Mouse (Mus musculus) hindbrain, embryonic 10.5 days (tissue): ENCODE measurements around the gene Olfr1282. TPM values are rescaled to one million over a fixed set of nuclear protein-coding genes. Genes with fewer than 3 reads are reported as not detected.
"Not testable (repeated sequence)": the region's sequence is repeated elsewhere in the genome, so short reads cannot be mapped to it uniquely, and the experiment has no call there.

Source experiments
- DNase-seq: peaks from one replicate; pipeline ENCODE4 v3.0.0-alpha.2; 2017; ENCODE audit warnings: low spot score
- H3K27ac ChIP-seq: fragments of 300-500 bp; sonication (generic); 2 replicates; pipeline ENCODE4 v1.5.1; 2016; ENCODE audit warnings: mild to moderate bottlenecking, moderate library complexity
- H3K27me3 ChIP-seq: fragments of 300-500 bp; sonication (generic); 2 replicates; pipeline ENCODE4 v1.6.1; 2016; ENCODE audit warnings: mild to moderate bottlenecking; ENCODE audit not compliant: poor library complexity, insufficient read depth, severe bottlenecking
- H3K36me3 ChIP-seq: fragments of 300-500 bp; sonication (generic); 2 replicates; pipeline ENCODE4 v1.6.1; 2016; ENCODE audit warnings: mild to moderate bottlenecking, moderate library complexity
- H3K4me1 ChIP-seq: fragments of 300-500 bp; sonication (generic); replicated peaks from 2 replicates; pipeline ENCODE4 v1.6.1; 2016; ENCODE audit warnings: mild to moderate bottlenecking
- H3K4me3 ChIP-seq: fragments of 300-500 bp; sonication (generic); 2 replicates; pipeline ENCODE4 v1.5.1; 2016; ENCODE audit warnings: mild to moderate bottlenecking, moderate library complexity
- H3K9me3 ChIP-seq: fragments of 300-500 bp; sonication (generic); 2 replicates; pipeline ENCODE4 v1.6.1; 2016; ENCODE audit warnings: mild to moderate bottlenecking, moderate library complexity
- WGBS: fragments of 180-500 bp; shearing (Covaris S2); methylation state at CpG from one replicate; pipeline ENCODE4 v1.1.7; 2016; 5-methylcytosine and 5-hydroxymethylcytosine counted together
- polyA plus RNA-seq: library from polyadenylated mRNA; unstranded; fragments of >200 nt; fragmentation: Nextera tagmentation; extraction: Ambion mirVana; gene quantifications from 2 replicates; pipeline ENCODE4 v1.2.1, GENCODE M21; 2016

Gene Olfr1282
- polyA plus RNA-seq: not detected in 2 replicates

DNA sequence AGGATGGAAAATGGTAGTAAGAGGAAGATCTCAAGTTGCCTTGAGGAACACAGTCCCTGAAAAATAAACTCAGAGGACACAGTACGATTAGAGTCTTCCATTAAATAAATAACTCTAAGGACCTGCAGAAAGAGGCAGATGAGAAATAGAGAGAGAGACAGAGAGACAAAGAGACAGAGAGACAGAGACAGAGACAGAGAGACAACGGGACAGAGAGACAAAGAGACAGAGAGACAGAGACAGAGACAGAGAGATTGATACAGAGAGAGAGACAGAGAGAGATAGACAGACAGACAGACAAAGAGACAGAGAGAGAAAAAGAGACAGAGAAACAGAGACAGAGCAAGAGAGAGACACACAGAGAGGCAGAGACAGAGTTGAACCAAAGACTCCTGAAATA, at the start of gene Olfr1282:
Gene Olfr1282, minus strand, starts transcription at position 101 of the 400 bp plus-strand sequence.
- 75% methylated on average over 2 of the region's 2 CpGs for WGBS
- no peaks in the 10 kb centered on the region for H3K9me3 ChIP-seq
- no peaks in the 10 kb centered on the region for H3K36me3 ChIP-seq
- DNase-seq: no peak
- H3K27ac ChIP-seq: no peak within 1 kb of the TSS
- no peaks in the 10 kb centered on the region for H3K4me1 ChIP-seq
- no peaks in the 10 kb centered on the region for H3K27me3 ChIP-seq
- no peak within 1 kb of the TSS for H3K4me3 ChIP-seq

DNA sequence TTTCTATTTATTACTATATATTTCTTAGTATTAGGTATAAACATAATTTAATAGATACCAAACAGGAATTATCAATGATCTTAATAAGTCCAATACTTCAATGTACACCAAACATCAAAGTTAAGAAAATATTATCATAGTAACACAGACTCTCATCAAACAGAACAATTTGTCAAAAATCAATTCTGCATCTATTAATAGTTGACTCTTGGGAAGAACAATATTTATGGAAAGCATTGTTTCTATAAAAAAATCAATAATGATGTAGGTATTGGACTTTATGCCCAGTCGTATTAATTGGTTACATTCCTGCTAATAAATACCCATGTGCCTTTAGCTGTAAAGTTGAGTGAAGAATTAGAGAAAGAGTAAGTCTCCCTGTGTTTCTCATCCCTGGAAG, 39.3 kb upstream of the Olfr1282 start, which contains the start of gene Olfr1284:
Gene Olfr1284, plus strand, starts transcription at position 301 of the 400 bp plus-strand sequence.
- no peaks in the 10 kb centered on the region for H3K4me1 ChIP-seq

DNA sequence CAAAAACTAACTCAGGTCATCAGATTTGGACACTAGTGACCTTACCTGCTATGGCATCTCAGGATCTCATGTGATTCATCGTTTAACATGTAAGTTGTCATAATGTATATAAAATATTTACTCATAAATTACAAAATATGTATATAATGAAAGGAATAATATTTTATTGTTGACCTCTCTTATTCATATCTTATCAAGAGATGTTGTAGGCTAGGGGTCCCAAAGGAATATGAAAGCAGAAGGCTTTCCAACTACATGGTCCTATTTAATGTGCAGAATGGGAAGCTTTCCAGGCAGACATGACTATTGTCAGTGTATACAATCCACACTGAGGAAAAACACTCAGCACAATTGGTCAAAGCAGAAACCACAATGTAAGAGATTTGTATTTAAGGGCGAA, 30.6 kb upstream of the Olfr1282 start, which contains the start of gene Olfr1283:
Gene Olfr1283, plus strand, starts transcription at position 301 of the 400 bp plus-strand sequence.
- Histone ChIP-seq H3K27me3 (no peaks in the 10 kb centered on the region), H3K27ac (no peak within 1 kb of the TSS), H3K9me3 (no peaks in the 10 kb centered on the region), H3K4me3 (no peak within 1 kb of the TSS), H3K4me1 (no peaks in the 10 kb centered on the region), H3K36me3 (no peaks in the 10 kb centered on the region)
- DNase-seq: no peak
- 78% methylated on average over 2 of the region's 2 CpGs for WGBS

More for the DNA sequence above, 39.3 kb upstream of the Olfr1282 start, which contains the start of gene Olfr1284:
- no peaks in the 10 kb centered on the region for H3K36me3 ChIP-seq
- H3K27ac ChIP-seq: no peak within 1 kb of the TSS
- no peaks in the 10 kb centered on the region for H3K27me3 ChIP-seq
- no peak for DNase-seq
- H3K9me3 ChIP-seq: no peaks in the 10 kb centered on the region
- WGBS: 93% methylated on average over 1 of the region's 1 CpGs
- H3K4me3 ChIP-seq: no peak within 1 kb of the TSS

DNA sequence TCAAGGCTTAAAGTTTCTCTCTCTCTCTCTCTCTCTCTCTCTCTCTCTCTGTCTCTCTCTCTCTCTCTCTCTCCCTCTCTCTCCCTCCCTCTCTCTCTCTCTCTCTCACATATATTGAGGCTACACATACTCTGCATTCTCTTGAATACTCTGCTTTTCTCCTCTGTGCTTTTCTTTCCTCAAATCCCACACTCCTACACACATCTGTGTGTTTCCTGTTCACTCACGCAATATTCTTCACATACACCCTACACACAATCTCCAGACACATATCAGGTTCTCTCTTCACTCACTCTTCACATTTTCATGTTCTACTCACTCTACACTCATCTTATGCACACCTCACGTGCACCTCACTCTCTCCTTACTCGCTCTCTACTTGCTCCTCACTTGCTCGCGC, 2.2 kb downstream of the Olfr1282 start:
- not testable (repeated sequence) for DNase-seq, H3K27ac ChIP-seq, H3K4me1 ChIP-seq, H3K27me3 ChIP-seq, H3K9me3 ChIP-seq, H3K36me3 ChIP-seq, H3K4me3 ChIP-seq
- WGBS: 89% methylated on average over 5 of the region's 5 CpGs

DNA sequence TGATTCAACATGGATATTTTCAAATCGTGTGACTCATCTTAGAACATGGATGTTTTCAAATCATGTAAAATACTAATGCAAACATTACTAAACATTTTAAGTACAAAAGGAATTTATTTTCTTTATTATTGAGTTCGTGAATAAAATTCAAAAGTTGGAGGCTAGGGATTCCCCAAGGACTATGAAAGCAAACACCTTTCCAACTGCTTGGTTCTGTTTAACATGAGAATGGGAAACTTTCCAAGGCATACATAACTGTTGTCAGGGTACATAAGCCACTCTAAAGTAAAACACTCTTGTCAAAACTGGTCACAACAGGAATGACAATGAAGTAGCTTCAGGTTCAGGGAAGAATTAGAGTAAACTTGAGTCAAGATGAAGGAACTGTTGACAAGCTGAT, 9.7 kb downstream of the Olfr1282 start, which contains the start of gene Olfr1281:
Gene Olfr1281, plus strand, starts transcription at position 301 of the 400 bp plus-strand sequence.
- Histone ChIP-seq H3K27me3 (no peaks in the 10 kb centered on the region), H3K4me3 (no peak within 1 kb of the TSS), H3K36me3 (no peaks in the 10 kb centered on the region), H3K27ac (no peak within 1 kb of the TSS), H3K4me1 (no peaks in the 10 kb centered on the region), H3K9me3 (no peaks in the 10 kb centered on the region)
- DNase-seq: no peak
- WGBS: 77% methylated on average over 2 of the region's 2 CpGs

DNA sequence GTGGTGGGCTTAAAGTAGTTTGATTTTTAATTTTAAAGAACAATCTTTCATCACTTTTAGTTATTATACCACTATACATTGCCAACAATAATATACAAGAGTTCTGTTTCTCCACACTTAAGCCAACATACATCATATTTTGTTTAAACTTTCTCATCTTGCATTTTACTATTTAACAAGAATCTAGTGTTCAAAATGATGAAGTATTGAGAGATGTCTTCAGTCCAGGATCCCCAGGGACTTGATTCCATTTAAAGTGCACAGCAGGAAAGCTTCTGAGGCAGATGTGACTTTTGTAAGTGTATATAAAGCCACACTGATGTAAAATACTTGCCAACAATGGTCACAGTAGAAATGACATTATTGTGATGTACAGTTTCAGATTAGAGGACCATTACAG, 22.2 kb downstream of the Olfr1282 start, which contains the start of gene Olfr1280:
Gene Olfr1280, plus strand, starts transcription at position 301 of the 400 bp plus-strand sequence.
- H3K4me1 ChIP-seq: no peaks in the 10 kb centered on the region
- no peak for DNase-seq

DNA sequence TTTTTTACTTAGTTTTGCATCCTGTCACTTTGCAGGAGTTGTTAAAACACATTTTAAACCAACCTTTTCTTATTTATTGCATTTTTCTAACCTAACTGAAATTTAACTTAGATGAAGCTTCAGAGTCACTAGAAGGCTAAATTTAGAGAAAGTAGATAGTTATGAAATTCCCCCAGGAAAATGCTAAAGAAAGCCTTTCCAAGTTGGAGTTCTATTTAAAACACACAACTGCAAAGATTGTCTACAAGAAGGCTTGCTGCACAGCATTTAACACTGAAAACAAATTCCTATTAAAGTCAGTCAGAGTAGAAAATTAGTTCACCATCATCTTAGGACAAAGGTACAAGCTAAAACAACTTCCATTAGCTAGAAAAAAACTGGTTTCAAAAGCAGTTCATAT, 35.5 kb downstream of the Olfr1282 start, which contains the start of gene Olfr1279:
Gene Olfr1279, plus strand, starts transcription at position 262 of the 400 bp plus-strand sequence.
- no peaks in the 10 kb centered on the region for H3K36me3 ChIP-seq
- no peaks in the 10 kb centered on the region for H3K9me3 ChIP-seq
- H3K27ac ChIP-seq: no peak within 1 kb of the TSS
- no peak for DNase-seq
- no peaks in the 10 kb centered on the region for H3K27me3 ChIP-seq
- H3K4me3 ChIP-seq: no peak within 1 kb of the TSS
- H3K4me1 ChIP-seq: no peaks in the 10 kb centered on the region

More for the DNA sequence above, 22.2 kb downstream of the Olfr1282 start, which contains the start of gene Olfr1280:
- H3K36me3 ChIP-seq: no peaks in the 10 kb centered on the region
- H3K4me3 ChIP-seq: no peak within 1 kb of the TSS
- no peak within 1 kb of the TSS for H3K27ac ChIP-seq
- H3K27me3 ChIP-seq: no peaks in the 10 kb centered on the region
- H3K9me3 ChIP-seq: no peaks in the 10 kb centered on the region

DNA sequence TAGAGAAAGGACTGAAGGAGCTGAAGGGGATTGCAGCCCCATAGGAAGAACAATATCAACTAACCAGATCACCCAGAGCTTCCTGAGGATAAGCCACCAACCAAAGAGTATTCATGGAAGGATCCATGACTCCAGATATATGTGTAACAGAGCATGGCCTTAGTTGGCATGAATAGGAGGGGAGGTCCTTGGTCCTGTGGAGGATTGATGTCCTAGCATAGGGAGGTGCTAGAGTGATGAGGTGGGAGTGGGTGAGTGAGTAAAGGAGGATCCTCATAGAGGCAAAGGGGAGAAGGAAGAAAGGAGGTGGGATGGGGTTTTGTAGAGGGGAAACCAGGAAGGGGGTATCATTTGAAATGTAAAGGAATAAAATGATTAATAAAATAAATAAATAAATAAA, 37.3 kb downstream of the Olfr1282 start:
- H3K27me3 ChIP-seq: no peaks in the 10 kb centered on the region
- no peak for DNase-seq
- H3K4me3 ChIP-seq: no peak overlapping the region
- H3K27ac ChIP-seq: no peak overlapping the region
- H3K9me3 ChIP-seq: no peaks in the 10 kb centered on the region
- H3K36me3 ChIP-seq: no peaks in the 10 kb centered on the region
- no peaks in the 10 kb centered on the region for H3K4me1 ChIP-seq

DNA sequence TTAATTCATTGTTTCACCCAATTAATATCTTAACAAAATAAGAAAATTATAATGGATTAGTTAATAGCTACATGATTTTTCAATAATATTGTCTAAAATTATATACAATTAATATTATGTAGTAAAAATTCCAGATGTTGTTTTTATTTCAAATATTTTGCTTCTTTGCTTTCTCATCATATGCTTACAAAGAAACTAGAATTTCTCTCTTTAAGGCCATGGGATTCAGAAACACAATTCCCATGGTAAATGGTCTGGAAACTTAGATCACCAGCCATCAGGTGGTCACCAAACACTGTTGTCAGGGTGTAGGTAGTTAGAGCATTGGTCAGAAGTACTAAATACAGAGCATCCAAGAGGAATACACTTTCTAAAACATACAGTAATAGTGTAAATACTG, 46.0 kb downstream of the Olfr1282 start, which contains the start of gene Olfr1278:
Gene Olfr1278, plus strand, starts transcription at position 301 of the 400 bp plus-strand sequence.
- no peaks in the 10 kb centered on the region for H3K9me3 ChIP-seq
- no peak for DNase-seq
- H3K27ac ChIP-seq: no peak within 1 kb of the TSS
- no peak within 1 kb of the TSS for H3K4me3 ChIP-seq
- H3K4me1 ChIP-seq: no peaks in the 10 kb centered on the region
- no peaks in the 10 kb centered on the region for H3K27me3 ChIP-seq
- H3K36me3 ChIP-seq: no peaks in the 10 kb centered on the region

Other genes with a start within 250 kb of the Olfr1282 start
- not detected in 2 replicates for gene Gm13941, start 230.1 kb downstream of the Olfr1282 start, polyA plus RNA-seq
- gene Gm15130, start 183.1 kb downstream of the Olfr1282 start, polyA plus RNA-seq: not detected in 2 replicates
- not detected in 2 replicates for gene 4930430A15Rik, start 106.5 kb downstream of the Olfr1282 start, polyA plus RNA-seq
- not detected in 2 replicates for gene Olfr1275, start 100.8 kb downstream of the Olfr1282 start, polyA plus RNA-seq
- not detected in 2 replicates for gene Olfr1276, start 81.6 kb downstream of the Olfr1282 start, polyA plus RNA-seq
- gene Olfr1277, start 62.0 kb downstream of the Olfr1282 start, polyA plus RNA-seq: not detected in 2 replicates
- gene Olfr1278, start 45.9 kb downstream of the Olfr1282 start, polyA plus RNA-seq: not detected in 2 replicates
- gene Olfr1279, start 35.4 kb downstream of the Olfr1282 start, polyA plus RNA-seq: not detected in 2 replicates
- not detected in 2 replicates for gene Olfr1280, start 22.1 kb downstream of the Olfr1282 start, polyA plus RNA-seq
- not detected in 2 replicates for gene Olfr1281, start 9.6 kb downstream of the Olfr1282 start, polyA plus RNA-seq
- not detected in 2 replicates for gene Olfr1283, start 30.7 kb upstream of the Olfr1282 start, polyA plus RNA-seq
- not detected in 2 replicates for gene Olfr1284, start 39.4 kb upstream of the Olfr1282 start, polyA plus RNA-seq
- gene Olfr1286, start 87.0 kb upstream of the Olfr1282 start, polyA plus RNA-seq: not detected in 2 replicates
- gene Olfr1287, start 113.1 kb upstream of the Olfr1282 start, polyA plus RNA-seq: not detected in 2 replicates
- gene Olfr1288, start 138.0 kb upstream of the Olfr1282 start, polyA plus RNA-seq: not detected in 2 replicates
- gene Olfr1289, start 144.7 kb upstream of the Olfr1282 start, polyA plus RNA-seq: not detected in 2 replicates
- not detected in 2 replicates for gene Olfr1290, start 157.8 kb upstream of the Olfr1282 start, polyA plus RNA-seq
- not detected in 2 replicates for gene Olfr1291-ps1, start 161.1 kb upstream of the Olfr1282 start, polyA plus RNA-seq
- not detected in 2 replicates for gene Olfr1293-ps, start 189.1 kb upstream of the Olfr1282 start, polyA plus RNA-seq
- not detected in 2 replicates for gene Olfr1294, start 204.2 kb upstream of the Olfr1282 start, polyA plus RNA-seq
- gene Olfr1295, start 233.6 kb upstream of the Olfr1282 start, polyA plus RNA-seq: not detected in 2 replicates